9 mouse cellular contexts compared by ENCODE assay signal in genomic region chr19:11121016-11121420, GRCm38 (mm10). TPM values are rescaled to one million over a fixed set of nuclear protein-coding genes. Genes with fewer than 3 reads are reported as not detected.
A peak's percentile ranks its signal among the peaks of the same experiment; 100 is the strongest.
DNase-seq lines count a peak whose midpoint lies in the region; ATAC-seq and TF ChIP-seq lines count a peak whose summit lies in the region.
"Not testable (repeated sequence)": the region's sequence is repeated elsewhere in the genome, so short reads cannot be mapped to it uniquely, and the experiment has no call there.
"Had no signal": no experiment of that assay in that cellular context is flagged by ENCODE, and none has a peak within 500 bp of the region (broad histone marks: within the 10 kb centered on the region; RNA-seq: fewer than 3 reads in every experiment).

No protein-coding gene starts in this region.

- H3K9me3 ChIP-seq in hindbrain, embryonic 10.5 days, result peaks cover 15% of the 10 kb centered on the region; the same call in 1 of the 2 replicates
- not testable (repeated sequence) for H3K9me3 ChIP-seq in lung, embryonic 14.5 days (ENCODE audit: low read depth, low read length); neural tube, embryonic 11.5 days (ENCODE audit: control insufficient read depth, low read length)

- H3K9ac ChIP-seq in lung, embryonic 14.5 days, result not testable (repeated sequence)
- H3K9ac ChIP-seq in neural tube, embryonic 11.5 days (ENCODE audit: low read length), result peak overlapping the region; percentile 39

- H3K27ac ChIP-seq in hindbrain, embryonic 10.5 days, result peak overlapping the region; percentile 72
- not testable (repeated sequence) for H3K27ac ChIP-seq in lung, embryonic 14.5 days (ENCODE audit: low read depth); neural tube, embryonic 11.5 days (ENCODE audit: low read depth, low read length)

- H3K27me3 ChIP-seq in hindbrain, embryonic 10.5 days (ENCODE audit: insufficient read depth, poor library complexity, severe bottlenecking); lung, embryonic 14.5 days (ENCODE audit: insufficient read depth, low read length); neural tube, embryonic 11.5 days (ENCODE audit: control insufficient read depth, insufficient read depth, low read length): not testable (repeated sequence)

- 5% methylated on average over 17 of the region's 38 CpGs for WGBS in hindbrain, embryonic 10.5 days
- 2% methylated on average over 12 of the region's 38 CpGs for WGBS in lung, embryonic 14.5 days
- 3% methylated on average over 5 of the region's 38 CpGs for WGBS in neural tube, embryonic 11.5 days

- peak overlapping the region; percentile 48 for H3K4me2 ChIP-seq in lung, embryonic 14.5 days
- peak overlapping the region; percentile 25 for H3K4me2 ChIP-seq in neural tube, embryonic 11.5 days (ENCODE audit: low read depth)

- not testable (repeated sequence) for TF ChIP-seq CTCF in lung, embryonic 14.5 days (IDR thresholded peaks at IDR 0.05; ENCODE audit: low read depth)

- peak; percentile 95 for ATAC-seq in activated CD4-positive, CD25-positive, alpha-beta regulatory T cell, adult 4 months
- ATAC-seq in common myeloid progenitor, adult 5-6 weeks (replicated peaks; ENCODE audit: low read depth, poor library complexity, severe bottlenecking), result peak; percentile 97
- peak; percentile 92 for ATAC-seq in frontal cortex, adult (ENCODE audit: low TSS enrichment)
- ATAC-seq in lung, embryonic 14.5 days (ENCODE audit: insufficient read depth), result peak; percentile 98
- peak; percentile 96 for ATAC-seq in neural tube, embryonic 11.5 days (ENCODE audit: insufficient read depth, low FRiP score, low TSS enrichment)

- not testable (repeated sequence) for H3K36me3 ChIP-seq in hindbrain, embryonic 10.5 days; lung, embryonic 14.5 days (ENCODE audit: insufficient read depth); neural tube, embryonic 11.5 days (ENCODE audit: control insufficient read depth, insufficient read depth, low read length)

- H3K4me1 ChIP-seq in hindbrain, embryonic 10.5 days (replicated peaks); lung, embryonic 14.5 days (ENCODE audit: insufficient read depth); neural tube, embryonic 11.5 days (ENCODE audit: control insufficient read depth, insufficient read depth, low read length): not testable (repeated sequence)

- peak; percentile 42 for DNase-seq in hindbrain, embryonic 10.5 days (ENCODE audit: low spot score)
- DNase-seq in kidney, postnatal 36 days, result peak; percentile 2 to 8
- DNase-seq in lung, embryonic 14.5 days, result peak; percentile 11
- peak; percentile 51 for DNase-seq in neural tube, embryonic 11.5 days (ENCODE audit: low spot score)
- DNase-seq in testis, postnatal 14 days (ENCODE audit: low spot score), result peak; percentile 22

- H3K4me3 ChIP-seq in hindbrain, embryonic 10.5 days, result peak overlapping the region; percentile 47
- peak overlapping the region; percentile 29 for H3K4me3 ChIP-seq in lung, embryonic 14.5 days (ENCODE audit: low read depth, low read length)
- H3K4me3 ChIP-seq in neural tube, embryonic 11.5 days (ENCODE audit: low read depth, low read length), result peak overlapping the region; percentile 25

RNA-seq across cellular contexts. Expression of gene 1700017D01Rik, which starts 9.7 kb away (rescaled TPM):
- not detected for polyA plus RNA-seq in activated CD4-positive, CD25-positive, alpha-beta regulatory T cell, adult 4 months (2017; shearing (Covaris generic))
- total RNA-seq in common myeloid progenitor, adult 5-6 weeks (2017), result not detected in 2 replicates
- not detected in 2 replicates for polyA plus RNA-seq in hindbrain, embryonic 10.5 days (2016; fragmentation: Nextera tagmentation; extraction: Ambion mirVana)
- polyA plus RNA-seq in lung, embryonic 14.5 days (2014; fragmentation: Nextera tagmentation; extraction: Ambion mirVana), result not detected in 2 replicates
- polyA plus RNA-seq in neural tube, embryonic 11.5 days (2014; fragmentation: Nextera tagmentation; extraction: Ambion mirVana), result not detected in 2 replicates
- total RNA-seq: left cerebral cortex, postnatal 10 days had no signal

RNA-seq across cellular contexts. Expression of gene Ms4a8a, which starts 40.1 kb away (rescaled TPM):
- polyA plus RNA-seq in activated CD4-positive, CD25-positive, alpha-beta regulatory T cell, adult 4 months (2017; shearing (Covaris generic)), result not detected
- total RNA-seq in common myeloid progenitor, adult 5-6 weeks (2017), result not detected in 2 replicates
- not detected in 2 replicates for polyA plus RNA-seq in hindbrain, embryonic 10.5 days (2016; fragmentation: Nextera tagmentation; extraction: Ambion mirVana)
- 0.18 TPM in 1 of 2 replicates, not detected in the other for polyA plus RNA-seq in lung, embryonic 14.5 days (2014; fragmentation: Nextera tagmentation; extraction: Ambion mirVana)
- polyA plus RNA-seq in neural tube, embryonic 11.5 days (2014; fragmentation: Nextera tagmentation; extraction: Ambion mirVana), result not detected in 2 replicates

RNA-seq across cellular contexts. Expression of gene 1700025F22Rik, which starts 44.1 kb away (rescaled TPM):
- not detected for polyA plus RNA-seq in activated CD4-positive, CD25-positive, alpha-beta regulatory T cell, adult 4 months (2017; shearing (Covaris generic))
- not detected in 2 replicates for total RNA-seq in common myeloid progenitor, adult 5-6 weeks (2017)
- not detected in 2 replicates for polyA plus RNA-seq in hindbrain, embryonic 10.5 days (2016; fragmentation: Nextera tagmentation; extraction: Ambion mirVana)
- not detected in 2 replicates for polyA plus RNA-seq in lung, embryonic 14.5 days (2014; fragmentation: Nextera tagmentation; extraction: Ambion mirVana)
- polyA plus RNA-seq in neural tube, embryonic 11.5 days (2014; fragmentation: Nextera tagmentation; extraction: Ambion mirVana), result not detected in 2 replicates
- total RNA-seq: left cerebral cortex, postnatal 10 days had no signal
